Mouse (Mus musculus): ENCODE data around the gene Mast1.
A peak's percentile ranks its signal among the peaks of the same experiment; 100 is the strongest.

Gene Mast1

GRCm38 (mm10) chr8:84936962-84937546 is at the start of gene Mast1:
TSS of gene Mast1 (minus strand) at chr8:84937359.
- DNase-seq = peak; percentile 61

GRCm38 (mm10) chr8:84986379-84986945 is 49.3 kb upstream of the Mast1 start:
- DNase-seq = no peak

GRCm38 (mm10) chr8:84985684-84986378 is 48.7 kb upstream of the Mast1 start:
- DNase-seq = peak; percentile 95

- DNase-seq = no peak
Observed at GRCm38 (mm10) chr8:84985049-84985683, 48.0 kb upstream of the Mast1 start.

- DNase-seq = peak; percentile 81
Observed at GRCm38 (mm10) chr8:84984294-84985048, 47.3 kb upstream of the Mast1 start.

GRCm38 (mm10) chr8:84982499-84983011 is 45.4 kb upstream of the Mast1 start:
- DNase-seq = no peak

GRCm38 (mm10) chr8:84981644-84982498 is 44.7 kb upstream of the Mast1 start:
- DNase-seq = peak; percentile 67

- peak; percentile 96 for DNase-seq
Observed at GRCm38 (mm10) chr8:84980622-84981358, 43.6 kb upstream of the Mast1 start.

- peak; percentile 96 for DNase-seq
Observed at GRCm38 (mm10) chr8:84979599-84980421, 42.7 kb upstream of the Mast1 start.

GRCm38 (mm10) chr8:84978248-84978940 is 41.2 kb upstream of the Mast1 start, which contains the start of gene Junb:
TSS of gene Junb (minus strand) at chr8:84978718.
- DNase-seq = peak; percentile 97

GRCm38 (mm10) chr8:84977435-84978247 is 40.5 kb upstream of the Mast1 start:
- peak; percentile 74 for DNase-seq

GRCm38 (mm10) chr8:84976763-84977434 is 39.7 kb upstream of the Mast1 start:
- no peak for DNase-seq

GRCm38 (mm10) chr8:84976031-84976762 is 39.0 kb upstream of the Mast1 start:
- peak; percentile 98 for DNase-seq

- peak; percentile 76 for DNase-seq
Observed at GRCm38 (mm10) chr8:84975434-84975833, 38.3 kb upstream of the Mast1 start.

- DNase-seq = no peak
Observed at GRCm38 (mm10) chr8:84974543-84975142, 37.5 kb upstream of the Mast1 start.

- peak; percentile 73 for DNase-seq
Observed at GRCm38 (mm10) chr8:84973803-84974542, 36.8 kb upstream of the Mast1 start.

Data from kidney, postnatal 14 days (tissue).